Mouse (Mus musculus) heart, adult 2 months (tissue): Measurements from ENCODE around the gene Nubp1. TPM values are rescaled to one million over a fixed set of nuclear protein-coding genes. Genes with fewer than 3 reads are reported as not detected.

Source experiments
- DNase-seq, 2 experiments: peaks; one replicate each; pipeline ENCODE4 v3.0.0; 2021
- H3K27ac ChIP-seq: fragments of 200-600 bp; 2 replicates; pipeline ENCODE4 v1.8.1; 2022
- H3K27me3 ChIP-seq: fragments of 200-500 bp; 2 replicates; pipeline ENCODE4 v1.6.1; 2012; ENCODE audit warnings: mild to moderate bottlenecking, low read length, inconsistent platforms, mixed read lengths; ENCODE audit not compliant: control insufficient read depth, insufficient read depth
- H3K36me3 ChIP-seq: fragments of 200-500 bp; 2 replicates; pipeline ENCODE4 v1.6.1; 2012; ENCODE audit warnings: low read length, inconsistent platforms; ENCODE audit not compliant: control insufficient read depth, insufficient read depth
- H3K4me1 ChIP-seq: fragments of 200-500 bp; 2 replicates; pipeline ENCODE4 v1.6.1; 2011; ENCODE audit warnings: low read length; ENCODE audit not compliant: control insufficient read depth, insufficient read depth
- H3K4me3 ChIP-seq: fragments of 200-600 bp; 2 replicates; pipeline ENCODE4 v1.8.1; 2022
- H3K79me2 ChIP-seq: fragments of 200-500 bp; replicated peaks from 2 replicates; pipeline ENCODE4 v1.6.1; 2012; ENCODE audit warnings: mild to moderate bottlenecking, inconsistent platforms, low read length, moderate library complexity, mixed read lengths; ENCODE audit not compliant: control insufficient read depth, insufficient read depth
- H3K9ac ChIP-seq: fragments of 200-500 bp; 2 replicates; pipeline ENCODE4 v1.6.1; 2012; ENCODE audit warnings: low read depth, mild to moderate bottlenecking, control low read depth, inconsistent platforms, low read length, mixed read lengths
- CTCF ChIP-seq: fragments of 200-600 bp; IDR thresholded peaks from 2 replicates; pipeline ENCODE4 v1.8.1; 2022; ENCODE audit warnings: antibody characterized with exemption, mild to moderate bottlenecking, moderate library complexity
- EP300 ChIP-seq: fragments of 200-500 bp; IDR thresholded peaks from 2 replicates; pipeline ENCODE4 v1.6.1; 2011; ENCODE audit warnings: low read depth, low read length, control low read depth; ENCODE audit not compliant: insufficient read depth
- POLR2A ChIP-seq: fragments of 200-500 bp; IDR thresholded peaks from 2 replicates; pipeline ENCODE4 v1.6.1; 2011; ENCODE audit warnings: mild to moderate bottlenecking, low read depth, low read length, control low read depth; ENCODE audit not compliant: insufficient read depth
- WGBS: fragments of 180-500 bp; shearing (Covaris S2); methylation state at CpG from one replicate; pipeline ENCODE4 v1.1.7; 2018; 5-methylcytosine and 5-hydroxymethylcytosine counted together
- intact Hi-C: fragments of 180-260 bp; cut with DNase I; formaldehyde crosslinking; loops from one replicate; pipeline ENCODE4 v1.15.1; 2025
- long read RNA-seq: library from polyadenylated mRNA; stranded (forward); transcript quantifications from one replicate; pipeline ENCODE4 v2.0.0, GENCODE M21; 2021
- polyA plus RNA-seq: library from polyadenylated mRNA; depleted of rRNA; stranded (reverse); fragments of >200 nt; gene quantifications from 2 replicates; pipeline ENCODE4 v1.2.3, GENCODE M21; 2012; rRNA removed
- total RNA-seq, 2 experiments: library from RNA; stranded (reverse); gene quantifications; 2 replicates each; pipeline ENCODE4 v1.2.3; 2021

Gene Nubp1
- total RNA-seq (1 to 10 TPM; 7.4 to 7.9 TPM), polyA plus RNA-seq (11.5 and 14.7 TPM in 2 replicates)
- long read RNA-seq, transcript Nubp1-201 (11 exons, 2,121 nt): major isoform, 11 of 14 reads
- long read RNA-seq, partial matches to known transcripts: 0 of 14 reads
- long read RNA-seq, other reads (novel, unspliced or antisense): 2 of 14 reads

DNA sequence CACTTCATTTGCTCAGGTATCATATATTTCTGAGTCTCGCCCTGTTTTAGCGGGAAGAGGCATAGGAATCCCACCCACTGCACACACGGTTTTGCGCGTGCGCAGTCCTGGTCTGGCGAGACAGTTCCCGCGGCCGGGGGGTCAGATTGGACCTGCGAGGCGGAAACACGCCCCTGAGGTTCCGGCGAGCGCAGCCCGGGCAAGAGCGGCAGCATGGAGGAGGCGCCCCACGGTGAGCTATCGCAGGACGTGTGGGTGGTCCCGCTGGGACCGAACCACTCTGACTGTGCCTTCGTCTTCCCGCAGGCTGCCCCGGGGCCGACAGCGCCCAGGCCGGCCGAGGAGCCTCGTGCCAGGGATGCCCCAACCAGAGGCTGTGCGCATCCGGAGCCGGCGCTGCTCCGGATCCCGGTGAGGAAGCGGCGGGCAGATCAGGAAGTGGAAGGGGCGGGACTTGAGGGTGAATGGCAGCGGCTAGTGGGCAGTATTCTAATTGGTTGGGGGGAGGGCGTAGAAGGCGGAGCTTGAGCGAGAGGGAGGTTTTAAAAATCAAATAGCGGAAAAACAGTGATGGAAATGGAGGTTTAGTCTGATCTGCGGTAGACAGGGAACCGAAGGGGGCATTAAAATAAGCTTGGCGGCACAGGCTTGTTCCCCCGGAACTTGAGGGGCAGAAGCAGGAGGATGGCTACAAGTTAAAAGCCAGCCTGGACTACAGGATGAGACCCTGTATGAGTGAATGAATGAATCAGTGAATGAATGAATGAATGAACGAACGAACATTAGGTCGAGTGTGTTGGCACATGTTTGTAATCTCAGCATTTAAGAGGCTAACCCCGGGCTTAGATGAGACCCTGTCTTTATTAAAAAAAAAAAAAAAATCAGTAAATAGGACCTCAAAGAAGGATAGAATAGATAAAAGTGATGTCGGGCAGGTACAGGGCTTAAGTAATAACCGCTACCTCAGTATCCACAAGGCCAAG is at the start of gene Nubp1:
TSS of gene Nubp1 (plus strand) at position 185 of the 983 bp plus-strand sequence.
- no peaks in the 10 kb centered on the region for H3K79me2 ChIP-seq
- DNase-seq: peak; percentile 93 to 97
- intact Hi-C loops: loop anchor here (5.0 kb wide), 1 partner anchor 130 kb away; the partner anchor contains the start of gene Dexi
- H3K4me3 ChIP-seq: peak within 1 kb of the TSS; percentile 83
- TF ChIP-seq POLR2A: peak; percentile 72
- TF ChIP-seq EP300: no peak
- TF ChIP-seq CTCF: 0 out of 2 replicates have a peak, but pooled peaks have one; percentile 12
- no peaks in the 10 kb centered on the region for H3K4me1 ChIP-seq
- no peaks in the 10 kb centered on the region for H3K36me3 ChIP-seq
- no peaks in the 10 kb centered on the region for H3K27me3 ChIP-seq
- 2% methylated on average over 56 of the region's 56 CpGs for WGBS
- peak within 1 kb of the TSS; percentile 84 for H3K9ac ChIP-seq
- H3K27ac ChIP-seq: peak within 1 kb of the TSS; percentile 94

DNA sequence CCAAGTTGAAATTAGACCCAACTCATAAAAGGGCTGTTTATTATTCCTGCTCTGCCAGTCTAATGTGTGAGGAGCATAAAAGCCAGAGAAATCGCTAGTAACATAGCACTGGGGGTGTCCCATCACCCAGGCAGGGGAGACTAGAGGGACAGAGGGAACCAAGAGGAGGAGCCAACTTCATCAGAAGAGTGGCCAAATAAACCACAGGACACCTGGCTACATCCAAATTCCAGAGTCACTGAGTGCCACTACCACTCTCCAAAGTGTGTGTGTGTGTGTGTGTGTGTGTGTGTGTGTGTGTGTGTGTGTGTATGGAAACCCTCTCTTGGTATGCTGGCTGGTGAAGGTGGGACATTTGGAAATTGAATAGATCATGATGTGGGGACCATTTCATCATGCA is 48.7 kb upstream of the Nubp1 start:
- TF ChIP-seq CTCF (no peak), POLR2A (no peak), EP300 (no peak)
- H3K27ac ChIP-seq: no peak overlapping the region
- 62% methylated on average over 1 of the region's 1 CpGs for WGBS
- H3K4me1 ChIP-seq: no peaks in the 10 kb centered on the region; the same call in 1 of the 2 replicates
- no peak for DNase-seq
- no peak overlapping the region for H3K4me3 ChIP-seq
- H3K9ac ChIP-seq: no peak overlapping the region
- H3K27me3 ChIP-seq: no peaks in the 10 kb centered on the region
- no peaks in the 10 kb centered on the region for H3K79me2 ChIP-seq
- intact Hi-C loops: no loop called here
- no peaks in the 10 kb centered on the region for H3K36me3 ChIP-seq

DNA sequence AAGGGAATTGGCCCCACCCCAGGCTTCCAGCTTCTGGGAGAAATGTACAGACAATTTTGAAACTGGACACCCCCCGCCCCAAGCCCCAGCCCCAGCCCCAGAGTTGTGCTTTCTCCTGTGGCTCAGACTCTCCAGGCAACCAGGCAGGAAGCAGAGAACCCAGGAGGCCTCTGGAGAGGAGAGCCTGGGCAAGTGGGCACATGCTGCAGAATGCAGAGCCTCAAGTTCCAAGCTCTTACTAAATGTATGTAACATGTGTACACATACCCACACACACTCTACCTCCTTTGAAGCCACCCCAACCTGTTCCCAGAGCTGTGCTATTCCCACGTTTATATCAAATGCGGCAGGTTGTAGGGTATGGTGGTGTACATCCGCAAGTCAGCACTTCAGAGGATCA is 46.0 kb upstream of the Nubp1 start:
- no peak overlapping the region for H3K27ac ChIP-seq
- no peak for DNase-seq
- no peaks in the 10 kb centered on the region for H3K79me2 ChIP-seq
- intact Hi-C loops: no loop called here
- no peaks in the 10 kb centered on the region for H3K27me3 ChIP-seq
- 80% methylated on average over 4 of the region's 4 CpGs for WGBS
- H3K36me3 ChIP-seq: no peaks in the 10 kb centered on the region
- TF ChIP-seq EP300 (no peak), POLR2A (no peak), CTCF (no peak)
- H3K9ac ChIP-seq: no peak overlapping the region
- H3K4me3 ChIP-seq: no peak overlapping the region
- no peaks in the 10 kb centered on the region for H3K4me1 ChIP-seq

DNA sequence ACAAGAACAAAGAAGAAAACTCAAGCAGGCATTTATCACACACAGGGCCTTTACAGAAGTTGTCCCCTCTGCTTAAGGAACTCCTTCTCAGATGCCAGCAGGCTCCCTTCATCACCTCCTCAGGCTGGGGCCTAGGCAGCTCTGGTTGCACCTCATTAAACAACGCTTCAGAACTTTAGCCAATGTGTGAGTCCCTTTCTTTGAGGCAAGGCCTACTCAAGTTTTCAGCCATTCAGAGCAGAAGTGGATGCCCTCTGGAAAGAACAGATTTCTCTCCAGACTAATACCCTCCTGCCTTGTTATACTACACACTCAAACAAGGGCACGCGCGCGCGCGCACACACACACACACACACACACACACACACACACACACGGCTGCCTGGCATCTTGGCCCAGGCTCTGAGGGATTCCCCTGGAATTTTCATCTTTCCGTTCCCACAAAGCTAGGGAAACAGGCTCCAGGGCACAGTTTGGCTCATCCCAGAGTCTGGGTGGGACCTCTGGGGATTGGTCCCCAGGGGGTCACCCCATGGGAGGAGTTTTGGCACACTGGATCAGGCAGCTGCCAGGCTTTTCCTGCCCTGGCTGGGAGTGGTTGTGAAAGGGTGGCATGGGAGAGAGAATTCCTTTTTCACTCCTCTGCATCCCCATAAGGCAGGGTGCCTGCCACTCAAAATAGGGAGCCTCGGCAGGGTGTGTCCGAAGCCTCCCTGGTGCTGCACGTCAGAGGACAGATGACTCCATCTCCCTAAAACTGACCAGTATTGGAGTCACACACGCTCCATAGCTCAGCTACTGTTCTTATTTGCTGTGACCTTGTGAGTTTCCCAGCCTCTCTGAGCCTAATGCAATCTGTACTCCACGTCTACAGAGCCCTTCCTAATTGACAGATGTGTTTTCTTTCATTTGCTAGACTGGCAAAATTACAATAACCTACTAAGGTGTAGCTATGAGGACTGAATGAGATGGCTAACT is 45.2 kb upstream of the Nubp1 start:
- Histone ChIP-seq H3K27ac (no peak overlapping the region), H3K4me1 (no peaks in the 10 kb centered on the region), H3K27me3 (no peaks in the 10 kb centered on the region), H3K9ac (no peak overlapping the region), H3K4me3 (no peak overlapping the region), H3K79me2 (no peaks in the 10 kb centered on the region), H3K36me3 (no peaks in the 10 kb centered on the region)
- peak in 1 of 2 experiments; percentile 33 for DNase-seq
- TF ChIP-seq CTCF (no peak), POLR2A (no peak), EP300 (no peak)
- intact Hi-C loops: no loop called here
- WGBS: 65% methylated on average over 14 of the region's 14 CpGs

DNA sequence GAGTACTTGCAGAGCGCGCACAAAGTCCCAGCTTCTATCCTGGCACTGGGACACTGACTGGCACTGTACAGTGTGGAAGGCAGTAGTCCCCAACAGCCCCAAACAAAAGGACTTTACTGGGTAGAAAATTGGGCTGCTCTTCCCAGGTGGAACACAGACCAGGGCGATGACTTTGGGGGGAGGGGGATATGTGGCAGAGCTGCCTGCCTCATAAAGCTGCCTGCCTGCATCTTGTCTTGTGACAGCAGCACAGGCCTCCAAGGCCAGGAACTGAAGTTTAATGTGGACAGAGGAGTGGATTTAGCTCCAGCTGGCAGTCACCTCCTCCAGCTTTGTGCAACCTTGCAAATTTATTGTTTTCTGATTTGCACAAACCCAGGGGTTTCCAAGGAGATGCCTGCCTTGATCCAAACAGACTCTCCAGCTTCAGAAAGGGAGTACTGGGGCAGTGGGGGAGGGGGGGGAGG is 42.2 kb upstream of the Nubp1 start:
- Histone ChIP-seq H3K4me3 (no peak overlapping the region), H3K27ac (no peak overlapping the region), H3K4me1 (no peaks in the 10 kb centered on the region), H3K9ac (no peak overlapping the region), H3K27me3 (no peaks in the 10 kb centered on the region), H3K79me2 (no peaks in the 10 kb centered on the region), H3K36me3 (no peaks in the 10 kb centered on the region)
- TF ChIP-seq CTCF (no peak), POLR2A (no peak), EP300 (no peak)
- DNase-seq: peak in 1 of 2 experiments; percentile 36
- intact Hi-C loops: no loop called here
- 68% methylated on average over 3 of the region's 3 CpGs for WGBS
